Mouse (Mus musculus): Measurements from ENCODE around the gene Meltf.
A peak's percentile ranks its signal among the peaks of the same experiment; 100 is the strongest.

Meltf gene

DNA sequence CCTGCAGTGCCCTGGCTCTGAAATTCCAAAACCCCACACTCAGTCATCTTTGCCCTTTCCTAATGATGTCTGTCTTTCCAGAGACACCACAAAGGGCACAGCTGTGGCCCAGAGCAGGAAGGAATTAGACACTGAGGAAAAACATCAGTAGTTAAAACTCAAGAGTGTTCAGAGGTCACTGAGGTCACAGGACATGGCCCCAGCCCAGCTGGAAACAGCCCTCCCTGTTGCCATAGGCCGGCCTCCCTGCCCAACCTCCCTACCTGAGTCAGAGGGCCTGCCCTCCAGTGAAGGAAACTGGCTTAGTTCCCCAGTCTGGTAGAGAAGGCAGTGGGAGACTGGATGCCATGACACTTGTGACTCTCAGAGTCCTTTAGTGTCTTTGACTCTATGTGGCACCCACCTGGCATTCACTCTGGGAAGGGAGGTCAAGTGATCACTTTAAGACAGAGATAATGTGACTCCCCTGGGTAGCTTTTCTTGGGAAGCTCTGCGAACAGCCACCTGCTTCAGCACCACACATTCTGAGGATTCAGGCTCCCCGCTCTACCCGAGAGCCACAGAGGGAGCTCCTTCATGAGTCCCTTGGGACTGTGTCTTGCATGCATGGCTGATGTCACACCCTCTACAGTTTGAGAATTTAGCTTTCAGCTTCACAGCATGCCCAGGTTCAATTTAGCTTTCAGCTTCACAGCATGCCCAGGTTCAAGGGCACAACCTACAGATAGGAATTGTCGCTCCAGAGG, 15.0 kb downstream of the Meltf start:
- DNase-seq (ENCODE audit: inconsistent age in 2 of 2, low spot score in 1 of 2): no peak

- DNase-seq (ENCODE audit: inconsistent age in 2 of 2, low spot score in 1 of 2): peak in 1 of 2 experiments; percentile 43
These were observed 18.6 kb downstream of the Meltf start for GRCm38 (mm10) chr16:31896971-31897774.

- no peak for DNase-seq (ENCODE audit: inconsistent age in 2 of 2, low spot score in 1 of 2)
These were observed 20.1 kb downstream of the Meltf start for GRCm38 (mm10) chr16:31898546-31899326.

GRCm38 (mm10) chr16:31901886-31902285, 23.3 kb downstream of the Meltf start:
- DNase-seq (ENCODE audit: inconsistent age in 2 of 2, low spot score in 1 of 2): no peak

DNA sequence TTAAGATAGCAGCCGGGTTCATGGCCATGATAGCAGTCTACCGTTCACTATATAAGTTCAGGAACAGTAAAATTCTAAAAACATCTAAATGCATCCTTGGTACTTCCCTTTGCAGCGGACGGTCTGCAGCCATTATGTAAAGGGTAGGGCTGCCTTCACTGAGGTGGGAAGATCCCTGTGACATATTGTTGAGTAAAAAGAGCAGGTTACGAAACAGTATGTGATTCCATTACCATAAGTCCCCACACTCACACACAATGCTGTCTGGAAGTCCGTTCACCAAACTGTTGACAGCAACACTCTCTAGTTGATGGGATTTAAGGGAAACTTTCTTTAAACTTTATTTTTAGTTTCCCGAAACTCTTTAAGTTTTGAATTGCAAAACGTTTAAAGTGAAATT, 24.6 kb downstream of the Meltf start:
- DNase-seq (ENCODE audit: inconsistent age in 2 of 2, low spot score in 1 of 2): no peak

- DNase-seq (ENCODE audit: inconsistent age in 2 of 2, low spot score in 1 of 2): no peak
These were observed 26.7 kb downstream of the Meltf start for GRCm38 (mm10) chr16:31905331-31905730.

DNA sequence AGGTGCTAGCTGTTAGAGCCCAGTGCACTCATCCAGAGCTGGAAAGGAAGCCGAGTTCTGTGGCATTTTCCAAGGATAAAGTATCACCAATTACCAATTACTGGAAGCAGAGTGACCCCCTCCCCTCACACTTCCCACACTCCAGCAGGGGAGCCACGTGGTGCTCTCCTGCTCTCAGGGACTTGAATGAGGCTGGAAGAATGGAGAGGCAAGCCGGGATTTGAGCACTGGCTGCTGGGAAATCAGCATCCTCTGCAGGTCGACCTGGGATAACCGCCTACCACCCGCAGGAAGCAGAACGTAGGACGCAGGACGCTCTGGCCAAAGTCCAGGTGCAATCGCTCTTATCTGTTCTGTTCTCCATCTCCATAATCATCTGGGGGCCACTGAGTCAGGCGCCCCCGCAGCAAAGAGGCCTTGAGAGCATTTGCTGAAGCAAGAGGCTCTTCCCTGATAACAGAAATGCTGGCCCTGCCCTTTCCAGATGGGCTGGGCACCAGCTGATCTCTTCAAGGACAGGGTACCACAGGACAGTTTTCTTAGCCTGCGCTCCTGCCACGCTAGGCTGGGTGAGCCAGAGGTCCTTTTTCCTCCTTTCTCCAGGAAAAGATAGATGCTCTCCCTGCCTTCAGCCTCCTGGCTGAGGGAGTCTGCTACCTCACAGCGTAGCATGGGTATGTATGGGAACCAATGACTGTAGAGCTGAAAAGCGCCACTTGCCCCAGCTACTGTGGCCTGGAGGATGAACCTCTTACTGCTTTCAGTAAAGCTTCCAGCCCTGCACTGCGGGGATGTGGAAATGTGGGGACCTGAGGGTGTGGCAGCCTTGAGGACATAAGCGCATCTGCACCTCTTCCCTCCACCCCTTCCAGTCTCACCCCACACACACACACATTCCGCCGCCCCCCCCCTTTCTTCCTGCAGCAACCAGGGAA, 27.5 kb downstream of the Meltf start:
- peak; percentile 44 to 72 for DNase-seq (ENCODE audit: inconsistent age in 2 of 2, low spot score in 1 of 2)

DNA sequence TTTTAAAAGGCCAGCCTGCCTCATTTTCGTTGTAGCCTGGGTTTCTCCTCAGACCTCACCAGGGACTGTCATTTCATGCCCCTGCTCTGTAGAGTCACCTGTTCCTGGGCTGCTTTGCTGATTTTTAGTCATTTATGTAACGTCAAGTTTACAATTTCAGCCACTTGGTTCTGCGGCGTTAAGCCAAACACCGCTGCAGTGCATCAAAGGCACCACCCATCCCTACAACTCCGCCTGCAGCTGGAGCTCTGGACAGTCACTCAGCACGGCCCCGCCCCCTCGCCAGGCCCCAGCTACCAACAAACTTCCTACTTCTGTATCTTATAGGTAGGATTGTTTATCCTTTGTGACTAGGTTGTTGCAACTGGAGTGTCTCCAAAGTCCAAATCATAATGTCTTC, 28.3 kb downstream of the Meltf start:
- peak; percentile 33 to 73 for DNase-seq (ENCODE audit: inconsistent age in 2 of 2, low spot score in 1 of 2)

DNA sequence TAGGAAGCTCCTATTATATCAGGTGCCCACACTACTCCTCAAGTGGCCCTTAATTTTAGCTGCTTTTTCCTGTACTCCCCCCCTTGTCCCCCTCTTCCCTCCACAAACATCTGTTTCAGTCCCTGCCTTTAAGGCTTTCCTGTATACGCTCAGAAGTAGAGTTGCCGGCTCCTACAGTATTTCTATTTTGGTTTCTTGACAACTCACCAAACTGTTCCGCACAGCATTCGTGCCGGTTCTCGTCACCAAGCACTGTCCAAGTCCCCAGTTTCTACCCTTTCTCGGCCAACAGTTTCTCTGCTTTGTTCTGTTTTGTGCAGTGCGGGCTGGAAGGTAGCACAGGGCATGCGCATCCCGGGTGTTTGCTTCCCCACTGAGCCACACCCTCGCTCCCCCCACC, 30.3 kb downstream of the Meltf start:
- DNase-seq (ENCODE audit: inconsistent age in 2 of 2, low spot score in 1 of 2): no peak

DNA sequence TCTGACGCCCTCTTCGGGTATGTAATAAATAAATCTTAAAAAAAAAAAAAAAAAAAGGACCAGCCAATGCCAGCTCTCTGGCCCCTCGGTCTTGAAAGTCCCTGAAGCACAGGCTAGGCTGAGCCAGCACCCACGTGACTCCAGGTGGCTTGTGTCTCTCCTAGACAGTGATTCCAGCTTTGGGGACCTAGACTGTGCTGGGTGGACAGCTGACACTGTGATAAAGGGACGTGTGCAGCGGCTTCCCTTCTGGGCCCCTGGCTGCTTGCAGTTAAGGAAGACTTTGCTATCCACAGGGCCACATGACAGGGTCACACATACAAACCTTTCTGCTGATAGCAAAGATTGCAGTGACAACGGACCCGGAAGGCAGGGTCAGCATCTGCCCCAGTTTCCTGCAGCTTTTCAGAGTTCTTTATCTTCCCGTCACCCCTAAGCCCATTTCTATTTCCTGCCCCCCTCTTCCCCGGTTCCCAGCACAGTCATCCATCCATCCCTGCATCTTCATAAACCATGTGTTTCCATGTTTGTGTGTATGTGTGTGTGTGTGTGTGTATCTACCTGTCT, 31.8 kb downstream of the Meltf start:
- DNase-seq (ENCODE audit: inconsistent age in 2 of 2, low spot score in 1 of 2): no peak

DNA sequence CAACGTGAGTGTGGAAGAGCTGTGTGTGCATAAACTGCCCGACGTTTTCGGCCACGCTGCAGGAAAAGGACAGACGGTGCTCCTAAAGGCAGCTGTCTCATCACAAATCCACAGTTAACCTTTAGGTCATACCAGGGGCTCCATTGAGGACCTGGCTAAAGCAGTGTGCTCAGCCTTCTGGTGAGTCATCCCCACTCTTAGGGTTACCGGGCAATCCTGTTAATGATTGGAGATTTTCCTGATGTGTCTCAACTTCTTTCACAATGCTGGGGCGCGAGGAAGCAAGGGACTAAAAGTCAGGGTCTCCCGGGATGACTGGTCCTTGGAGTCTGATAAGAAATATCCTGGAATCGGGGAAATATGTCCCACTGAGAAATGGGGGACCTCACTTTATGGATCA, 39.2 kb downstream of the Meltf start:
- peak in 1 of 2 experiments; percentile 67 for DNase-seq (ENCODE audit: inconsistent age in 2 of 2, low spot score in 1 of 2)

GRCm38 (mm10) chr16:31918248-31918724, 39.7 kb downstream of the Meltf start:
- peak; percentile 76 to 92 for DNase-seq (ENCODE audit: inconsistent age in 2 of 2, low spot score in 1 of 2)

DNA sequence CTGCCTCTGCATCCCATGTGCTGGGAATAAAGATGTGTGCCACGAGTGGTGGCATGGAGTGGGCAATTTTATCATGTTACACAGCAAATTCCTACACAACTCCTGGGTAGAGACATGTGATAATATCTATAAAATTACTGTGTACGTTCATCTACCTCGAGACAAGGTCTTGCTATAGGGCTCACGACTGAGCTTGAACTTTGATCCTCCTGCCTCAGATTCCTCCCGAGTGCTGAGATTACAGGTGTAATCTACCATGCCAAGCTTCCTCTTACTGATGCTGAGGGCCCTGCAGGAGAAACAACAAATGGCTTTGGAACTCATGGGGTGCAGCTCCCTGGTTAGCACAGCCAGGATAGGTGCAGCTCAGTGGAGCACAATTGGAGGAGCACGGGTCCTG, 45.8 kb downstream of the Meltf start:
- DNase-seq (ENCODE audit: inconsistent age in 2 of 2, low spot score in 1 of 2): no peak

DNA sequence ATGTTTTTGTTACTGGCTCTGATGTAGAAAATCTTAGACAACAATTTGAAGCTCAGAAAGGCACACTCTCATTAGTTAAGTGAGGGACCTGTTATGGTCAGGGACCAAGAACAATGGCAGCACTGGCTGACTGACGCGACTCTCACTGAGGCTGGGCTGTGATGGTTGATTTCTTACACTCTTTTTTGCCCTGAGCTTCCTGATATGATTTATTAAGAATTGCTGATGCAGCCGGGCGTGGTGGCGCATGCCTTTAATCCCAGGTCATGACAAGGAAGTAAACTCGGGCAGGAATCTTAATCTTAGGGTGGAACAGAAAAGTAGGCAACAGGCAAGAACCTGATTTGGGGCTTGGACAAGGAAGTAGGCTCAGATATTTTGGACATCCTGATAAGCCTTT, 47.5 kb downstream of the Meltf start:
- DNase-seq (ENCODE audit: inconsistent age in 2 of 2, low spot score in 1 of 2): no peak

GRCm38 (mm10) chr16:31926547-31927182, 48.1 kb downstream of the Meltf start:
- DNase-seq (ENCODE audit: inconsistent age in 2 of 2, low spot score in 1 of 2): no peak

GRCm38 (mm10) chr16:31927412-31927811, 48.8 kb downstream of the Meltf start:
- DNase-seq (ENCODE audit: inconsistent age in 2 of 2, low spot score in 1 of 2): no peak

GRCm38 (mm10) chr16:31931330-31931729, 52.7 kb downstream of the Meltf start:
- DNase-seq (ENCODE audit: inconsistent age in 2 of 2, low spot score in 1 of 2): no peak

DNA sequence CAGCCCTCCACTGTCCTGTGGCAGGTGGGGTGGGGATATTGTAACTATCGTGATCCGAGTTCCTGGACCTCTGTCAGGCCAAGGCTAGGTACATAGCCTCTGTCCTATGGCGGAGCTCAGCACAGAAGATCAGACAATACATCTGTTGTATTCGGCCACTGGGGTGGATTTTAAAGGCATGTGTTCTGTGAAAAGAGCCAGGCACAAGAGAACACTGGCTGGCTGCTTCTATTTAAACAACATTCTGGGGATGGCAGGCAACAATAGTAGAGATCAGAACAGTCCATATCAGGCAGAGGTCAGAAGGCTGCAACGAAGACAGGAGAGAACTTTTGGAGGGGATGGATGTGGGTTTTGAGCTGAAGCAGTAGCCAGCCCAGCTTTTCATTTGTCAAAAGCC, 53.6 kb downstream of the Meltf start:
- DNase-seq (ENCODE audit: inconsistent age in 2 of 2, low spot score in 1 of 2): no peak

GRCm38 (mm10) chr16:31932840-31933697, 54.5 kb downstream of the Meltf start:
- peak; percentile 89 to 93 for DNase-seq (ENCODE audit: inconsistent age in 2 of 2, low spot score in 1 of 2)

Measured in adrenal gland, adult (tissue).